Mouse (Mus musculus): ENCODE measurements at regions not wholly inside any gene's neighbourhood (a gene's known extent, or its start where the extent isn't known, plus 50 kb on each side); places are given as distances from the start of the nearest gene placed in this dataset.

- TF ChIP-seq CTCF (IDR thresholded peaks at IDR 0.05; ENCODE audit: control insufficient read depth, insufficient read depth, insufficient read length) (no peak), MAX (IDR thresholded peaks at IDR 0.05) (no peak), MYOG (IDR thresholded peaks at IDR 0.05; ENCODE audit: control insufficient read depth, extremely low read depth, insufficient read length) (no peak), USF1 (IDR thresholded peaks at IDR 0.05; ENCODE audit: low read depth) (no peak)
Observed at GRCm38 (mm10) chr13:44317596-44317995, 411.7 kb upstream of the Jarid2 start.

Data from C2C12 (cell line).